Mouse (Mus musculus) spleen, postnatal 4 days (tissue): ENCODE measurements around the gene Ddx42.
"Not testable (repeated sequence)": the region's sequence is repeated elsewhere in the genome, so short reads cannot be mapped to it uniquely, and the experiment has no call there.

Source experiments
- DNase-seq, 2 experiments: peaks; one replicate each; pipeline ENCODE4 v3.0.0; 2022; ENCODE audit warnings: low spot score in 2 of 2

The Ddx42 gene

DNA sequence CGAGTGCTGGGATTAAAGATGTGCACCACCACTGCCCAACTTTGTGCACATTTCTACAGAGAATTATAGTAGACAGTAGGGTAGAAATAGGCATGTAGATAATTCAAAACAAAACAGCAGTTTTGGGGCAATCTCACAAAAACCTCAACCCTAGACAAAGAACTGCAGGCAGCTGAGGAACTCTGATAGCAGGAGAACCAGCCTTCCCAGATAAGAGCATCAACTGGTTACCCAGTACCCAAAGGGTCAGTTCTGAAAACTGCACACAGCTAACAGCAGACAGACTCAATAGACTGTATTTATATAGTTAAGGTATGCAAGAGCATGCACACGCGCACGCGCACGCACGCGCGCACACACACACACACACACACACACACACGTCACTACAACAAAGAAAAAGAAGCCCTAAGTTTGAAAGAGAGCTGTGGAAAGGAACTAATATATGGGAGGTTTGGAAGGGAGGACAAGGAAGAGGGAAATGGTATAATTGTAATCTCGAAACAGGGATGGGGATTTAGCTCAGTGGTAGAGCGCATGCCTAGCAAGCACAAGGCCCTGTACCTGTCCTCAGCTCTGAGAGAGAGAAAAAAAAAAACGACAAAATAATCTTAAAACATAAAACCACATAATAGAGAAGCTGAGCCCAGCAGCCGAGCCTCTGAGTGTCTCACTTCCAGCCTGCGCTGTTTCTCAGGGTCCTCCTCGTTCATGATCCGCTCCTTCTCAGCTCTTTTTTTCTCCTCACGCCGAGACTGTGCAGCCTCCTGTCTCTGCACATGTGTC is 15.2 kb upstream of the Ddx42 start:
- DNase-seq, result no peak

DNA sequence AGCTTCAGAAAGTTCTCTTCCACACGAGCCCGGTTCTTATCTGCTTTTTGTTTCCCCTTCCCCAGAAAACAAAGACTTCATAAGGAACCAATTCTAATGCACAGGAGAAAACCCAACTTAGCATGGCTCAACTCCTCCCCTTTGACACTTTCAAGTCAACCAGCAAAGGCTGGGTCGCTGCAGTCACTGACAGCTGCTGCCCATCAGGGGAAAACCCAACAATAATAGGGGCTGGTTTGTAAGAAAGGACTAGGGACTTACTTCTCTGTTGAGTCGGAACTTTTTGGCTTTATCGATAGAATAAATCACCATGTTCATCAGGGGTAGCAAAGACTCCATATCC is 14.6 kb upstream of the Ddx42 start, which contains the start of gene Strada:
Gene Strada, minus strand, starts transcription at position 46 of the 343 bp plus-strand sequence.
- DNase-seq, result no peak

DNA sequence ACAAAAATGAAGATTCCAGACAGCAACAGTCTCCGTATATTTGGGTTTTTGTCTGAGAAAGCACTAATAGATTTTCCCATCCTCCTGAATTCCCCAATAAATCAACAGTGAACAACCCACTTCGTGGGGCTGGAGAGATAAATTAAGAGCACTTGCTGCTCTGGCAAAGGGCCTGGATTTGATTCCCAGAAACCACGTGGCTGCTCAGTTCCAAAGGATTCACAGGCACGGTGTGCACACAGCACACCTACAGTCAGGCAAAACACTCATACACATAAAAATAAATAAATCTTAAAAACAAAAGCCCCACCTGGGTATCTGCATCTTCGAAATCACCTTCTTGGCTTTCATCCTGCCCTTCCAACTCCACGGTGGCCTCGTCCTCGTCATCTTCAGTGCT is 4.0 kb upstream of the Ddx42 start:
- no peak for DNase-seq

DNA sequence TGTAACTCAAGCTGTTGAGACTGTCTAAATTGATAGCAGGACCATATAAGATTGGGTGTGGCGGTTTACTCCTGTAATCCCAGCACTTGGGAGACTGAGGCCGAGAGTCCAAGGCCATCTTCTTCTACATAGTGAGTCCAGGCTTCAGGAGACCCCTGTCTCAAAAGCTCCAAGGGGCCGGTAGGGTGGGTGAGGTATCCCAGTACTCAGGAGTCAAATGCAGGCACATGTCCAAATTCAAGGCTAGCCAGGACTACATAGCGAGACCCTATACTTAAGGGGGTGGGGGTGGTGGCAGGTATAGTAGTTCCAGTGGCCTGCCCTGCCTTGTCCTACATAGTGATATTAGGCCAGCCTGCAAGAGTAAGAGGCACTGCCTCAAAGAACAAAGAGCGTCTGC is 1.9 kb upstream of the Ddx42 start:
- no peak for DNase-seq

DNA sequence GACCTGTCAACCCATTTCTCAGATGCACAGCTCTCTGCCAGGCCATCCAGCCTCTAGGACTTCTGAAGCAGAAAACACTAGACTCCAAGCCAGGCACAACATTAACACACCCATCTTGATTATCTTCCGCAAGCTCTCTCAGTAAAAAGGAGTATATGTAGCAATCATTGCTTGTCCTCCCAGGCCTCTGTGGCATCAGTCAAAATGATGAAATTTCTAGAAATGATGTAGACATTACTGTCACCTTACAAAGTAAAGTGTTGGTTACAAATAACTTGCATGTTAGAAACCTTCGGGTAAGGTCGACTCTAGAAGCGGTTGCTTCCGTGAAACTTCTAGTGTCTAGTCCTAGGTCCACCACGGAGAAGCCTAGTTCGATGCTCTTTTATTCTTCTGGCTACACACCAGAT is 1.3 kb upstream of the Ddx42 start:
- DNase-seq, result no peak

DNA sequence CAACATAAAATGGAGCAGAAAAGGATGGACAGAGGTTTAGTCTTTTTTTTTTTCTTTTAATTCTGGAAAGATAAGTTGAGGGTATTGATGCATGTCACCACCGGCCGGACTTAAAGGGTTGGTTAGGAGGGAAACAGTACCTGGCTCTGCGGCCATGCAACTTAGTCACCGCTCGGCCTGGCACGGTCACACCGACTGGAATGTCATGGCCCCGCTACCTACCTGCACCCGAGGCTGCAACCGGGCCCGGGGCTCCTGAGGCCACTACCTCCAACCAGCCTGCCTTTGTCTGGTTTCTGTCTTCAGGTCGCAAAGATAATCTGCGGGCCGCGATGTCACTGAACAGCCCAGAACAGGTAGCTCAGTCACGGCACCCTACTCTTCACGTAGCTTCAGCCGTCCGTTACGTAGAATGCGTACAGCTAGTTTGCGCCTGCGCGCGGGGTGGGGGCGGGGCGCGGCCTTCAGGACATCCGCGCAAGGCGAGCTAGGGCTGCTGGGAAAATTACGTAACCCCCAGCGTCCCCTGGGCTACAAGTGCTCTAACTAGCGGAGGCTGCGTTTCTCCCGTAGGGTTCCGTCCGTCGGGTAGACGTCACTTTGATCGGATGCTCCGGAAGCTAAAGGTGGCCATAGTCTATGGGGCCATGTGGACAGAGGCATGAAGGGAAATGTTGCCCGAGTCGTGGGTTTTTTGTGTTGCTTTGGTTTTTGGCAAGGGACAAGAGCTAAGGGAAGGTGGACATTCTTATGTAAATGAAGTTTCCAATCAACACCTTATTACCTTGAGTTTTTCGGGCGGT is 598 bp upstream of the Ddx42 start, which contains the start of gene Ccdc47:
Gene Ccdc47, minus strand, starts transcription at position 418 of the 803 bp plus-strand sequence.
- peak; percentile 91 to 95 for DNase-seq

DNA sequence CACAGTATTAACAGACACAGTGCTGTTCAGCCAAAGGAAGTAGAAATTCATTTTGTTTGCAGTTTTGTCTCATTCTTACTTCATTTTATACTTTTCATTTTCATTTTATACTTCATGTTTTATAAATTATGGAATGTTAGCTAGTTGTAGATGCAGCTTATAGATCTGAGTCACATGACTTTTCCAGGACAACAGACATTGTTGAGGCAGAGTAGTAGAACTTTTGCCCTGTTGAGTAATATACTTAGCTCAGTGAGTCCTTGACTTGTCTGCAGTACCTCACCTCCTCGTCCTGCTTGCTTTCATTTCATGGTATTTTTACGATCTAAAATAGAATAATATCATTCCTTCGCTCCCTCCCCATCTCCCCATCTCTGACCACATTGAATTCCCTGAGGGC is 3.9 kb downstream of the Ddx42 start:
- DNase-seq, result no peak

DNA sequence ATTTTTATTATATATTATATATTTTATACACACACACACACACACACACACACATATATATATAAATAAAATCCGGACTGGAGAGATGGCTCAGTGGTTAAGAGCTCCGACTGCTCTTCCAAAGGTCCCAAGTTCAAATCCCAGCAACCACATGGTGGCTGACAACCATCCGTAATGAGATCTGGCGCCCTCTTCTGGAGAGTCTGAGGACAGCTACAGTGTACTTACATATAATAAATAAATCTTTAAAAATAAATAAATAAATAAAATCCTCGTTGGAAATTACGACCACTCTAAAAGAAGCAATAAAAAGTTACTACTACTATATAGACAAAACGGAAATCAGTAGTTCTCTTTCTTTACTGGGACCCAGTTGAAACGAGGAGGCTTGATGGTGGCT is 17.3 kb downstream of the Ddx42 start:
- not testable (repeated sequence) for DNase-seq

DNA sequence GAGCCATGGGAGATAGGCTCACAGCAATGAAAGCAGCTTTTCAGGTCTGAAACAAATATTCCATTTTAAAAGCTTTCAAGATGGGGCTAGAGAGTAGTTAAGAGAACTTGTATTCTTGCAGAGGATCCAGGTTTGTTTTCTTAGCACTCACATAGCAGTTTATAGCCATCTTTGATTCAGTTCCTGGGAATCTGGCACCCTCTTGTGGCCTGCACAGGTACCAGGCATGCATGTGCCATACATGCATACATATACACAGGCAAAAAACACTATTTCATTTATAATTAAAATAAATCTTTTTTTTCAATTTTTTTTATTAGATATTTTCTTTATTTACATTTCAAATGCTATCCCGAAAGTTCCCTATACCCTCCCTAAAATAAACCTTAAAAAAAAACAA is 30.1 kb downstream of the Ddx42 start:
- no peak for DNase-seq

DNA sequence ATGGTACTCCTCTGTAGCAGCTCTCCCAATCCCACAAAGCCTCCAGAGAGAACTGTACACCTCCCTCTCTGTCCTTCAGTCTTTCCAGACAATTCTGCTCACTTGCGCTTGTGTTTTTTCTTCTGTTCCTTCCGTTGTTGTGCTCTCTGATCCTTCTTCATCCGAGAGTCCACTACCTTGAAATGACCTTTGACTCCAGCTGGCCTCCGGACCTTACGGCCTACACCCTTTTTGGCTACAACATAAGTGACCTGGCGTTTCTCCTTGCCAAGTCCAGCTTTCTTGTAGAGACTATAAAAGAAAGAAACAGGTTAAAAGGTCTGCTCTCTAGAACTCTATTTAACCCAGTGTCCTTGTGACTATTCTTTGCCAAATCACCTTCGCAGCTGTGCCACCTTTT is 32.6 kb downstream of the Ddx42 start:
- no peak for DNase-seq

DNA sequence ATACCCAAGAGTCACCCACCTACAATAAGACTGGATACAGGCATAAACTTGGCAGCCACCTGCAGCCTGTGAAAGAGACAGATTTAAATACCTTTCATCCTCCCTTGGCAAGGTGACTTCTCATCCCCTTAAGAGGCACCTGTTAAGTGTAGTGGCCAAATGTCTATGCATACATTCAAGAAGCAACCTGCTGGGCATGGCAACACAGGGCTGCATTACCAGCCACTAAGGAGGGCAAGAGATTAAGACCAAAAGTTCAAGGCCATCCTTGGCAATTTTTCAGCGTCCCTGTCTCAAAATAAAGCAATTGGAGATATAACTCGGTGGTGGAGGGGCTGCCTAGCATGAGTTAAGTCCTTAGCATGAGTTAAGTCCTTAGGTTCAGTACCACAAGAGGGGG is 38.0 kb downstream of the Ddx42 start:
- no peak for DNase-seq

DNA sequence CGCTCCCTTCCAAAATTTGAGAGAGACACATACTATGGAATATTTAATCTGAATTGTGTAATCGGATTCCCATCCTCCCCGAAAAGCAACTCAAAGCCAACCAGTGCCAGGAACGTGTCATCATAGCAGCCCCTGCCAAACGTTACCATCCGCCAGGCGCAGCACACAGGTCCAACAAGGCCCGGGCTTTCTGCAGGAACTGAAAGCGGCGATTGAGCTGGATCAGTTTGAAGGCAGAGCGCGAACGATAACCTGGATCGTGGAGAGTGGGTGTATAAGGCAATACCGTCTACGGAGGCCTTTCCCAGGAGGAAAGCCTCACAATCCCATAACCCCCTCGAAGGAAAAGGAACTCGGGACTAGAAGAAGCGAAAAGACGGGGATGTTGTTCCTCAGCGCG is 38.4 kb downstream of the Ddx42 start:
- peak in 1 of 2 experiments; percentile 73 for DNase-seq

DNA sequence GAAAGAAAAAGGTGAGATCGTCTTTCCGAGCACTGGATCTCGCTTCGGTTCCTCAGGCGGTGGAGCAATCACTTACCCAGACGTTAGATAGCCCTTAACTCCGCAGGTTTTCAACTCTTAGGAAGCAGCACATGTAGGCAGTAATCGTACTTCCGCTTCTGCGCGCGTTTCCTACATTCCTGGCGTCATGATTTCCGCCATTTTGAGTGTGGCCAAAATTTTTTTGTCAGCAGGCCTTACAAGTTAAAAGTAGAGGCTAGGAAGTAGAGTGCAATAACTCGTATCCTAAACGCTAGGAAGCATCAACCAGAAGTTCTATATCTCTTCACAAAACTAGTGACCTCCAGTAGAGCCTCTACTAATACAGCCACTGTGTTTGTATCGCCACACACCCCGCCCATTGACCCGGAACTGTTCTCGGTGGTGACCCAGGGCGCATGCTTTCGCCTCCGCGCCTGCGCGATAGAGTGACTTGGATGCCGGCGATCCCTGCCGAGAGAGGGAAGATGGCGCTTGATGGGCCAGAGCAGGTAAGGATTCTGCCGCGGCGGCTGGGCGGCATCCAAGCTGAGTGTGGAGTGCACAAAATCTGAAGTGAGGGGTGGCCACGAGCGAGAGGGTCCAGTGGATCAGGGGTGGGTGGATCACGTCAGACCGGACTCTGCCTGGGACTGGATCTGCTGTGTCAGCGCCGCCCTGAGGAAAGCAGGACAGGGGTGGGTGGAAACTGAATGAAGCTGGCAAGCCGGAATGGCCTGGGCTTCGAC is 39.1 kb downstream of the Ddx42 start, which contains the start of the genes Ftsj3 and Psmc5:
Gene Ftsj3, minus strand, starts transcription at position 395 of the 767 bp plus-strand sequence.
Gene Psmc5, plus strand, starts transcription at position 470 of the 767 bp plus-strand sequence.
- peak; percentile 98 to 99 for DNase-seq

DNA sequence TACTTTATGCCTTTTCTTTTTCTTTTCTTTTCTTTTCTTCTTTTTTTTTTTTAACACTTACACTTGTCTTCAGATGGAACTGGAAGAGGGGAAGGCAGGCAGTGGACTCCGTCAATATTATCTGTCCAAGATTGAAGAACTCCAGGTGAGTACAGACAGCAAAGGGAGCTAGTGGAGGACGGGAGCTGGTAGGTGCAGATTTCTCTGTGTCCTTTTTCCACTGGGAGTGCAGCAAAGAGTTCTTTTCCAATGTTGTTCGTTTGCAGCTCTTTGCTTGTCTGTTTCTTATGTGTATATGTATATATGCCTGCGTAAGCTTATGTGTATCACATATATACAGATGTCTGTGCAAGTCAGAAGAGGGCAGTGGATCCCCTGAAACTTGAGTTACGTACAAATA is 40.0 kb downstream of the Ddx42 start:
- peak in 1 of 2 experiments; percentile 64 for DNase-seq

DNA sequence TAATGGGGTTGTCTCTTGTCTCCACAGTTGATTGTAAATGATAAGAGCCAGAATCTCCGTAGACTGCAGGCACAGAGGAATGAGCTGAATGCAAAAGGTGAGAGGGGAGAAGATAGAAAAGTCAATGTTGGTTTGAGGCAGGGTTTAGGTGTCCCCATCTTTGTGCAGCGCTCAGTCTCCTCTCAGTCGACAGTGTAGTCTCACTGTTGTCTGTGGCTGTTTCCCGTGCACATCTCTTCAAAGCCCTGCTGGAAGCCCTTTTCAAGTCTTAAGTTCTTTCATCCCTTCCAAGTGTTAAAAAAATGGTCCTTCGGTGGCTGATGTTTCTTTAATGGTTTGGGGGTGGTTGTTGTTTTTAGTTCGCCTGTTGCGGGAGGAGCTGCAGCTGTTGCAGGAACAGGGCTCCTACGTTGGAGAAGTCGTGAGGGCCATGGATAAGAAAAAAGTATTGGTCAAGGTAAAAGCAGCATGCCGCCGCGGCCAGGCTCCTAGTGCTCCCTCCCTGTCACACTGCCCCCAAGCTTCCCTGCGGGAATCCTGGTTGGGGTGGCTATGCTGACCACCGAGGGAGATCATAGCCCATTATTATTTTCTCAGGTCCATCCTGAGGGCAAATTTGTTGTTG is 44.2 kb downstream of the Ddx42 start:
- no peak for DNase-seq

DNA sequence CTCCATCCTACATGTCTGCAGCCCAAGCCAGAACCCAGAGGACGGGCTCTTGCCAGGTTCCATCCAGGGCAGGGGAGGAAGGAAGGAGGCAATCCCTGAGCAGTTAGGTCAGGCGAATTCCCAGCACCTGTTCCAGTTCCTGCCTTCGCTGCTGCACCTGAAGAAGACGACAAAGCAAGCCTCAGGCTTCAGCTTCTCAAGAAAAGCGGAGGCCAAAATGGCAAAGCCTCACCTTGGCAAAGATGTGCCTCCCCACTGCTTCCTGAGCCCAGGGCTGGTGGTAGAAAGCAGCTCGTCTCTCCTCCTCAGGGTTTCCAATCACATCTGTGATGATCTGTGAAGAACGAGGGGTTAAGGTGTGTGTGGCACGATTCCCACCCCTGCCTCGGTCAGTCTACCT is 47.2 kb downstream of the Ddx42 start:
- no peak for DNase-seq

DNA sequence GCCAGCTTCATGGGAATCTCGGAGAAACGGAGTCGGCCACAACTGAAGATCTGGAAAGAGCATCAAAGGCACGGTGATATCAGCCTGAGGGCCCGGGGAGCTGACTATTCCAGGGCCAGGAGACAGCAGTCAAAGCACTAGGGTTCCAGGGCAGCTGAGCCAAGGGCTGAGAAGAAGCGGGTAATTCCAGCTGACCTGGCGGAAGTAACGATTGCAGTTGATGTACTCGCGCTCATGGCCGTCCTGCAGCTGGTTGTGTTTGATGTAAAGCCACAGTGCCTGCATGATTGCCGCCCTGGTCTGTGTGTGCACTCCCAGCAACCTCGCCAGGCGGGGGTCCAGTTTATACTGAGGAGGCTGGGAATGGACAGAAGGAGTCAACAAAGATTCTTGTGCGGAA is 48.3 kb downstream of the Ddx42 start:
- no peak for DNase-seq

DNA sequence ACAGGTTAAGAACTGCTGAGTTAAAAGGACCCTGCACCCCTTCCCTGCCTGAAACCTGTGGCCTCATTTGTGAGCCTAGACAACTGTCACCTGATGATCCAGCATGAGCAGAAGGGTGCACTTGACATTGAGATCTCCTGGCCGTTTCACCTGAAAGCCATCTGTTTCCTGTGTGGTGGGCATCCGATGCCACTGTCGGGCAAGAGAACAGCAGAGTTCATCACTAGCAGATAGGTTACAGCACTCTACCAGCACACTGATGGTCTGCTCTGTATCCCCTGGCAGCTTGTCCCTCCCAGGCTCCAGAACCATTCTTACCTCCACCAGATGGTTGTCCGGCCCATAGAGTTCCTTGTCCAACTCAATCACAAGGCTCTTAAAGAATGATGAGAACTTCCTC is 48.8 kb downstream of the Ddx42 start:
- DNase-seq, result no peak

DNA sequence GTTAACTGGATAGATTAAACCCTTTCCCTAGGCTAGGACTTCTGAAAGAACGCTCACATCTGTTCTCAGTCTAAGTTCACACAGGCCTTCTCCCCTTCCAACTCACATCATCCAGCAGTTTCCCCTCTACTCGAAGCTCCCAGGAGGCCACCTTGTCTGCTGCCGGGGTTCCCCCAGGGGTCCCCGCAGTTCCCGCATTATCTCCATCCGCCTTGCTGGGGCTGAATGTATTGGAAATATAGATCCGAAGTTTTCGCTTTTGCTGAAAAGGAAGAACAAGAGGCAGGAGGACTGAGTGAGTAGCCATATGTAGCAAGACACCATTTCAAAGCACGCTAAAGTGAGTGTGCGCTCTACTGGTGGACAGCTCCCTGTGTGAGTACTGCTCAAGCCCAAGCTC is 49.7 kb downstream of the Ddx42 start:
- peak in 1 of 2 experiments; percentile 59 for DNase-seq

DNA sequence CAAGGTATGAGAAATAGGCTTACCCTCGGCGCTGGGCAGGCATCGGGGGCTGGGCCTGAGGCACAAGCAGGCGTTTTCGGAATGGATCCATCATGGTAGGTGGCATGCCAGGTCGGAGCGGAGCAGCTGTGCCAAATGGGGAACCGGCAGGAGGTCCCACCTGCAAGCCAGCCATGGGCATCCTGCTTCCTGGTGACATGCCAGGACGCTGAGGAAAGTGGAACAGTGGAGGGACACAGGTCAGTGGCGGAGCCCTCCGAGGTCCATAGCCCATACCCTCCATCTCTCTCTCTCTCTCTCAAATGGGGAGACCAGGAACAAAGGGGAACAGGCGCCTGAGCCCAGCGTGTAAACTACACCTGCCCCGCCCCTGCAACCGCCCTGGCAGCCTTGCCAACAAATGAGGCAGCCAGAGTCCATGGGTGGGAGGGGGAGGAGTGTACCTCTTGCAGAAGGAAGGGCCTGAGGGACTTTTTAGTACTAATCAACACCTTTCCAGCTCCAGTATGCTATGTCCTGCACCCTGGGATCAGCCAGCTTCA is 50.7 kb downstream of the Ddx42 start:
- DNase-seq, result peak in 1 of 2 experiments; percentile 62

DNA sequence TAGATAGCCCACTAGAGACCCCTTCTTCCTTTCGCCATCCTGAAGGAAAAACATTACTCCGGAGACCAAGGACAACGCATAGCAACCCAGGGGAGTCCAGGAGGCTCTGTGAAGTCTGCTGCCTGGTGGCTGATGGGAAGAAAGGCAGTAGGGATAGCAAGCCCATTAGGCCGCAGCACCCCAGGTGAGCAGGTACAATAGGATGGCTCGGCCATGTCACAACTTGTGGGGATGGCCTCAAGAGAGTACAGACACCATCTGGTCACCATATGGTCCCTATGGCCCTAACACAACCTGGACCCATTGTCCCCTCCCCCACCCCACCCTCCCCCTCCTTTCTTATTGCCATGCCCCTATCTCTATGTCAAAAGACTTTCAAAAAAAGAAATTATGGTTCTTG is 51.1 kb downstream of the Ddx42 start:
- no peak for DNase-seq
